Mouse (Mus musculus) spleen, adult 2 months (tissue): Measurements from ENCODE around the gene Syngr1. TPM values are rescaled to one million over a fixed set of nuclear protein-coding genes. Genes with fewer than 3 reads are reported as not detected.

Experiments
- DNase-seq, 2 experiments: peaks; one replicate each; pipeline versions ENCODE4 v3.0.0 to v3.0.0-alpha.2; 2012 to 2021; ENCODE audit warnings: low spot score in 2 of 2, low read depth in 1 of 2
- H3K27ac ChIP-seq: fragments of 200-500 bp; 2 replicates; pipeline ENCODE4 v1.5.1; 2012; ENCODE audit warnings: low read length, inconsistent platforms; ENCODE audit not compliant: insufficient read depth
- H3K27me3 ChIP-seq: fragments of 200-500 bp; 2 replicates; pipeline ENCODE4 v1.6.1; 2012; ENCODE audit warnings: mild to moderate bottlenecking, moderate library complexity, low read length, inconsistent platforms; ENCODE audit not compliant: control insufficient read depth, insufficient read depth
- H3K36me3 ChIP-seq: fragments of 200-500 bp; 2 replicates; pipeline ENCODE4 v1.6.1; 2012; ENCODE audit warnings: mild to moderate bottlenecking, low read length, inconsistent platforms; ENCODE audit not compliant: control insufficient read depth, insufficient read depth
- H3K4me1 ChIP-seq: fragments of 200-500 bp; 2 replicates; pipeline ENCODE4 v1.6.1; 2011; ENCODE audit warnings: inconsistent platforms; ENCODE audit not compliant: control insufficient read depth, insufficient read depth, insufficient read length
- H3K4me3 ChIP-seq: fragments of 200-500 bp; 2 replicates; pipeline ENCODE4 v1.5.1; 2011; ENCODE audit warnings: mild to moderate bottlenecking, inconsistent platforms; ENCODE audit not compliant: insufficient read depth, insufficient read length; ENCODE audit errors: extremely low read depth
- CTCF ChIP-seq: fragments of 200-500 bp; IDR thresholded peaks from 2 replicates; pipeline ENCODE4 v1.5.1; 2011; ENCODE audit warnings: mild to moderate bottlenecking, inconsistent platforms; ENCODE audit not compliant: insufficient read depth, insufficient read length, insufficient replicate concordance; ENCODE audit errors: extremely low read depth
- POLR2A ChIP-seq: fragments of 200-500 bp; IDR thresholded peaks from 2 replicates; pipeline ENCODE4 v1.6.1; 2011; ENCODE audit warnings: low read depth, low read length, inconsistent platforms
- WGBS: fragments of 180-500 bp; shearing (Covaris S2); methylation state at CpG from one replicate; pipeline ENCODE4 v1.1.7; 2018; 5-methylcytosine and 5-hydroxymethylcytosine counted together
- polyA plus RNA-seq: library from polyadenylated mRNA; depleted of rRNA; stranded (reverse); fragments of >200 nt; gene quantifications from 2 replicates; pipeline ENCODE4 v1.2.3, GENCODE M21; 2012; rRNA removed

The Syngr1 gene
- polyA plus RNA-seq, 1 experiment, result 9.9 TPM

DNA sequence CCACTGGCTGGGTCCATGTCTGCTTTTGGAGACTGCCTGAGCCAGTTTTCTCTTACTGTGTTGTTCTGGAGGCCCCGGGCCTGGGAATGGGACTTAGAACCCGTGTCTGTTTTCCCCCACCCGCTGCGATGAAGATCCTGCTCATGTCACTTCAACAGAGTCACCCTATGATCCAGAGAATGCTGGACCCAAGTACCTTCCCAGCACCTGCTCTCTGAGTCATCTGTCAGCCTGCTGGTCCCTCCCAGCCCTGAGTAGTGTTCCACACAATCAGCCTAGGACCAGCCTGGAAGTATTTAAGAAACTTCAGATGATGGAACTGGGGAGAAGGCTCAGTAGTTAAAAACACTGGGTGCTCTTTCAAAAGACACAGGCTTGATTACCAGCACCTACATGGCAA, 72.6 kb downstream of the Syngr1 start:
- 94% methylated on average over 4 of the region's 4 CpGs for WGBS
- Histone ChIP-seq H3K27ac (no peak overlapping the region), H3K4me1 (no peaks in the 10 kb centered on the region), H3K4me3 (no peak overlapping the region), H3K27me3 (no peaks in the 10 kb centered on the region), H3K36me3 (peaks cover 21% of the 10 kb centered on the region)
- no peak for TF ChIP-seq CTCF
- TF ChIP-seq POLR2A, result no peak
- DNase-seq, result no peak

DNA sequence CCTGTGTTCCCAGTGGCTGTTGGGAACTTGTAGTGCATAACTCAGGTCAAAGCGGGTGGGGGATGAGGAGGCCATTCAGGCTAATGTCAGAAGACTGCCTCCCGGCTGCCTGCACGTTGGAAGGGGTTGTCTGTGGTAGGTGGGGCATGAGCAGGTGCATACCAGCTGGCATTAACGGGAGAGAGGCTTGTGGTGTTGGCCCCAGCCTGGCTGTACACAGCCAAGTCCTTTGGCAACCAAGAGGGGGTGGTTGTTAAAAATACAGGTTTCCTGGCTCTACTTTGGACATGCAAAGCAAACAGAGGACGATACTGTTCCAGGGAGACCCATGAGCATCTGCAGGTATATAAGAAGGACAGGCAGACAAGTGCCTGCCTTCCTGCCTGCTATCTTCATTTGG, 74.3 kb downstream of the Syngr1 start:
- H3K36me3 ChIP-seq, result peaks cover 9% of the 10 kb centered on the region
- TF ChIP-seq POLR2A (no peak), CTCF (no peak)
- no peak overlapping the region for H3K27ac ChIP-seq
- DNase-seq, result no peak
- no peak overlapping the region for H3K4me3 ChIP-seq
- no peaks in the 10 kb centered on the region for H3K27me3 ChIP-seq
- WGBS, result 46% methylated on average over 5 of the region's 5 CpGs
- no peaks in the 10 kb centered on the region for H3K4me1 ChIP-seq

Other genes with a start within 250 kb of the Syngr1 start
- 99.9 and 104 TPM in 2 replicates for gene Apobec3, start 199.7 kb upstream of the Syngr1 start, polyA plus RNA-seq
- 82.9 and 95.8 TPM in 2 replicates for gene Cbx7, start 120.2 kb upstream of the Syngr1 start, polyA plus RNA-seq
- 14.5 and 17.5 TPM in 2 replicates for gene Pdgfb, start 76.4 kb upstream of the Syngr1 start, polyA plus RNA-seq
- gene Rpl3, start 534 bp downstream of the Syngr1 start, polyA plus RNA-seq, result 550 and 833 TPM in 2 replicates
- gene Tab1, start 41.8 kb downstream of the Syngr1 start, polyA plus RNA-seq, result 16.1 and 21.4 TPM in 2 replicates
- 2.9 and 3.4 TPM in 2 replicates for gene Mgat3, start 82.4 kb downstream of the Syngr1 start, polyA plus RNA-seq
- 11.7 and 13.1 TPM in 2 replicates for gene Mief1, start 142.7 kb downstream of the Syngr1 start, polyA plus RNA-seq
- gene AC140267.1, start 144.5 kb downstream of the Syngr1 start, polyA plus RNA-seq, result not detected in 2 replicates
- gene Atf4, start 163.8 kb downstream of the Syngr1 start, polyA plus RNA-seq, result 101 and 146 TPM in 2 replicates
- gene Rps19bp1, start 173.0 kb downstream of the Syngr1 start, polyA plus RNA-seq, result 10.4 and 17.7 TPM in 2 replicates
- 18.9 and 23.7 TPM in 2 replicates for gene Cacna1i, start 195.9 kb downstream of the Syngr1 start, polyA plus RNA-seq